Mouse (Mus musculus) 416B (cell line): ENCODE measurements around the gene Pgbd5.
"Not testable (repeated sequence)": the region's sequence is repeated elsewhere in the genome, so short reads cannot be mapped to it uniquely, and the experiment has no call there.

Experiments used
- DNase-seq: peaks from one replicate; pipeline ENCODE4 v3.0.0; 2011; ENCODE audit warnings: low read depth

Gene Pgbd5

DNA sequence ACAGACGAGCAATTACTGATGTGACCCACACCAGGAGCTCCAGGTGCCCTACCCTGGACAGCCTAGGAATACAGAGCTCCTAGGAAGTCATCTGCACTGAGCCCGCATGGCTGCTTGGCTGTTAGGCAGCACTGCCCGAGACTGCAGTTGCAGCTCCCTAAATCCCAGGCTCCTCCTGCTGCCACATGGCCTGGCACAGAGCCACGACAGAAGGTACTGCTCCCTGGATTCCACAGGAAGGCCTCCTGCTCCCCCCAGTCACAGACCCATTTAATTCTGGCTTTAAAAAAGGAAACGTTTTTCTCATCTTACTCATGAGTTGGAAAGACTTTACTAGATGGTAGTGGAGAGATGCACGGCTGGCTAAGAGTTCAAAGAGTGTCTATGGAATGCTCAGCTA lies 10.0 kb downstream of the Pgbd5 start:
- DNase-seq, result no peak

GRCm38 (mm10) chr8:124428721-124429120 lies 10.7 kb downstream of the Pgbd5 start:
- DNase-seq, result not testable (repeated sequence)

DNA sequence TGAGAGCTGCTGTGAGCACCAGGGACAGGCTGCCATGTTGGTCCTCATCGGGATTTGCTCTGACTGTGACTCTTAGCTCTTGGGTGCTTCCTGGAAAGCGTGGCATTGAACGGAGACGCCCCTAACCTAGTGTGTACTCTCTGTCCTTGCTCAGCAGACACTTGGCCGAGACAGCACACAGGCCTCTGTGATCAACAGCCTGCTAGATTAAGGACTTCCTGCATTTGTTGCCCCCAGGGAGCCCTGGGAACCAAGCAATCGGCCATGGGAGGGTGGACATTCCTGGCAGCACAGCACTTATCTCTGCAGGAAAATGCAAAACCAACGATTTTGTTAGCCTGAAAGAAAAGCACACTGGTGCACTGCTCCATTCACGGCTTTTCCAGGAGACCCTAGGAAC lies 18.0 kb downstream of the Pgbd5 start:
- no peak for DNase-seq

DNA sequence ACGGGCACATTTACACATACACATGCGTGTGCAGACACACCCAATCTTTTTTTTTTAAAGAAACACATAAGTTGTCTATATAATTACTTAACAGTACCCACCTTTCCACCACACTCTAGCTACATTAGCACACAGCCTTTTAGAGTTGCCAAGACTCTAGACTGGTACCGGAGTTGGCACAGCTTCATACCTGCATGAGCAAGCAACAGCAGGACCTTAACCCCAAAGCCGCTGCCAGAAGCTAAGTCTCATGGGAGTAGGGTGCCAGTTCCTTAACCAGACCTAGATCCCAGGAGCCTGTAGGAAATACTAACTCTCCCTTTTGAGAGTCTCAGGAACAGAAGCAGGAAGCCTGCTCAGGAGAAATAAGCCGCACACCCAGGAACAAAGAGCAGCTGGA lies 20.5 kb downstream of the Pgbd5 start:
- DNase-seq, result no peak

DNA sequence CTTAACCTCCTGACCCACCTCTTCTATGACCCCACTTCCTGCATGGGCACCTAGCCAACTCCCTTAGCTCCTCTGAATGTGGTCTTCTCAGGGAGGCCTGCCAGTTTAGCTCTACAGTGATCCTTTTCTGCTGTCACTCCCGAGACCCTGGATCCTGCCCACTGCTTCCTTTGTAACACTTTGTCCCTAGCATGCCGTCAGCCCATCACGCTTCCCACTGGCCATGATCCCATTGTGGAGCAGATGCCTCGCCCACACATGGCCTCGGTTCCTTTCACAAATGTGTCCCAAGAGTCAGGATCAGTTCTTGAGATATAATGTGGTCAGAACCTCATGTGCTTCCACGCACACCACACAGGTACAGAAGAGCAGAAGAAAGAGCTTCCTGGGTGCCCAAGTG lies 21.3 kb downstream of the Pgbd5 start:
- peak; percentile 39 for DNase-seq

- DNase-seq, result no peak
These were observed 22.8 kb downstream of the Pgbd5 start for GRCm38 (mm10) chr8:124416646-124417045.

DNA sequence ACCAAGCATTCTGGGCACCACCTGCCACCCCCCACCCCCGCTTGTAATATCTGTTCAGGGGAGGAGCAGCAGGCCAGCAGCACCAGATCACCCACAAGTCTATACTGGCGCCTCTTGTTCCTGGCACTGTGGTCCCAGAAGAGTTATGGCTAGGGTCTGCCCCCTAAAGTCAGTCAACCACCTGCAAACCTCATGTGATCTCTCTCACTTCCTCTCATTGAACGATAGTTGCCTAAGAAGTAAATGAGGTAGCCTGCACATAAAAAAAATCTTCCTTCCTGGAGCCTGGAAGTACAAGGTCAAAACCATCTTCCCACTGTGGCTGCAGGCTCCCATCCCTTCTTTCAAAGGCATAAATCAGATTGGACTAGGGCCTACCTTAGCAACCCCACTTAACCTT lies 23.7 kb downstream of the Pgbd5 start:
- DNase-seq, result no peak

DNA sequence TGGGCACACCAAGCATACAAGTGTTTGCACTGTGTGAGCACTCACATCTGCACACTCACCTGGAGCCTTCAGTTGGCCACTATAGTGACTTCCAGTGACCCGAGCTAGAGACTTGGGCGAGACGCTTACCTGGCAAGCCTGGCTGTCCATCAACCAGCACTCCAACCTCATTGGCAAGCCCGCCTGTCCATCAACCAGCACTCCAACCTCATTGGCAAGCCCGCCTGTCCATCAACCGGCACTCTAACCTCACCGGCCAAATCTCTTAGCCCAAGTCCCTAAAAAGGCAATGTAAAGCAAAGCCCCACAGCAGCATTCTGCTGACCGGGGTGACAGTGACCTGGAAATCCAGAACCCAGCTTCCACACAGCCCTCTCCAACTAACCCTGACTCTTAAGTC lies 24.5 kb downstream of the Pgbd5 start:
- peak; percentile 10 for DNase-seq

- DNase-seq, result no peak
These were observed 26.1 kb downstream of the Pgbd5 start for GRCm38 (mm10) chr8:124413244-124413965.

DNA sequence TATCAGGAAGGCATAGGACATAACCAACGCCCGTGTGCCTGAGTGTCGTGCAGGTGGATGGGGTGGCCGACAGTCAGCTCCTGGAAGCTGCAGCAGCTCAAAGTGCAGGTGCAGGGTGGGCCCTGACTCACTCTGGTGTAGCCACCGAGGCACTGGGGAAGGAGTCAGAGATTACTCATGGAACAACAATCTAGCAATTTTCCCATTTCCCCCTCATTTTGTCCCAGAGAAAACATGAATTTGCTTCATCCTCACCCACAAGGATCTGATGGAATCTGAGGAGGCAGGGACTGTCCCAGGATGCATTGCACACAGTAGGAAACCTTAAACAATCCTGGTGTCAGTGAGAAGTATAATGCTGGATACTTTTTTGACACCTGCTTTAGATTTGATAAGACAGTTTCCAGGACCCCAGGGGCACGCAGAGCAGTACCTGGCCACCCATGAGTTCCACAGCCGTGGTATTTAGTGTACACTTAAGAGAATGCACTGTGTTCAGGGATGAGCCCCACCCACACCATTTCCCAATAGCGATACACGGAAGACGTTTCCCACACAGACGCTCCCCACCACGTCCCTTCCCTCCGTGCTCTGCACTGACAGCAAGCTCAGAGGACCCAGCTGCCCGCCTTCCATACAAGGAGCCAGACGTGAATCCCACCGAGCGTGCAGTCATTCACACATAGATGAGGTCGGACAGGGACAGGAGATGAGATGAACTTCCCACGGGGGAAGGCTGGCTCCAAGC lies 26.8 kb downstream of the Pgbd5 start:
- no peak for DNase-seq

GRCm38 (mm10) chr8:124404471-124405260 lies 34.8 kb downstream of the Pgbd5 start:
- no peak for DNase-seq

- peak; percentile 48 for DNase-seq
These were observed 35.6 kb downstream of the Pgbd5 start for GRCm38 (mm10) chr8:124403876-124404275.

DNA sequence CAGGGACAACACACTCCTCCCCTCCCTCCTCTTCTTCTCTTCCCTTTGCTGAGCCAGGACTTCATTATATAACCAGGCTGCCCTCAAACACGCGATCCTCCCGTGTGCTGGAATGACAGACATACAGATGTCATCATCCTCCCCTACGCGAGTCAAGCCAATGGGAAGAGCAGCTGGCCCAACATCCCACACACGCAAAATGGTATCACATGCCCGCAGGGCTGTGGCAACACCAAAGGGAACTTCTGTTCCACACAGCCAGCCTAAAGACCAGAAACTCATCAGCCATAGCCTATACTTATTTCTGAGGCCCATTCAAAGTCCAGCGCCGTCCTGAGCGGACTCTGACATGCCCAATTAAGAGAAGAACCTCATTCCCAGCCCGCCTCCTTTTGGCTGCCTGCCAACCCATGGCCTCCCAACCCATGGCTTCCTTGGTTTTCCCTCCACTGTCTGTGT lies 40.0 kb downstream of the Pgbd5 start:
- DNase-seq, result no peak

- DNase-seq, result peak; percentile 74
These were observed 40.5 kb downstream of the Pgbd5 start for GRCm38 (mm10) chr8:124398843-124399402.

GRCm38 (mm10) chr8:124397321-124398065 lies 42.0 kb downstream of the Pgbd5 start:
- no peak for DNase-seq

DNA sequence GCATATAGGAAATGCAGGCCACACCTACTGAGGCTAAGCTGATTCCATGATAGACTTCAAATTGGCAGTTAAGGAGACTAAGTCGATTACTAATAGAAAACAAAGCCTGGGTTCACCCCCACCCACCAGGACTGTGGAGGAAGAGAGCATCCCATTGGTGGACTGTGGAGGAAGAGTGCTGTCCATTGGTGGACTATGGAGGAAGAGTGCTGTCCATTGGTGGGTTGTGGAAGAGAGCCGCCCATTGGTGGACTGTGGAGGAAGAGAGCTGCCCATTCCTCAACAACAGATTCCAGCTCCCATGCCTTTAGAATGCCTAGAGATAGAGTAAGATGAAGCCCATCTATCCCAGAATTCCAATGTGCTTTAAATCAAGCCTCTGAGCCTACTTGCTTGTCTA lies 42.9 kb downstream of the Pgbd5 start:
- DNase-seq, result no peak

GRCm38 (mm10) chr8:124395392-124395791 lies 44.1 kb downstream of the Pgbd5 start:
- no peak for DNase-seq

DNA sequence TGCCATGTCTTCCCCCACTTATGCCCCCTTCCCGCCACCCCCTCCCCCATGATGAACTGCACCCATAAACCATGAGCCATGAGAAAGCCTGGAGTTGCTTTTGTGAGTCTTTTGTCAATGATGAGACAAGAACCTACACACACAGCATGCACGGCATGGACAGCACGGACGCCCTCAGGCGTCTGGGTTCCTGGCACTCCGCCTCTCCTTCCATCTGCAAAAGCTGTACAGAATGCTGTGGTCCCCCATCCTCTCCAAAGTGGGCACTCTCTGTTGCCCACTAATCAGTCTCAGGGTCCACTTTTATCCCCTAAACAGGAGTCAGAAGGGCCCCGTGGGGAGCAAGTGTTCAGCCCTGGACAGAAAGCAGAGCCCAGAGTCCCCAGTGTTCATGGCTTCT lies 44.5 kb downstream of the Pgbd5 start:
- DNase-seq, result no peak

- DNase-seq, result peak; percentile 27
These were observed 45.5 kb downstream of the Pgbd5 start for GRCm38 (mm10) chr8:124393927-124394326.

DNA sequence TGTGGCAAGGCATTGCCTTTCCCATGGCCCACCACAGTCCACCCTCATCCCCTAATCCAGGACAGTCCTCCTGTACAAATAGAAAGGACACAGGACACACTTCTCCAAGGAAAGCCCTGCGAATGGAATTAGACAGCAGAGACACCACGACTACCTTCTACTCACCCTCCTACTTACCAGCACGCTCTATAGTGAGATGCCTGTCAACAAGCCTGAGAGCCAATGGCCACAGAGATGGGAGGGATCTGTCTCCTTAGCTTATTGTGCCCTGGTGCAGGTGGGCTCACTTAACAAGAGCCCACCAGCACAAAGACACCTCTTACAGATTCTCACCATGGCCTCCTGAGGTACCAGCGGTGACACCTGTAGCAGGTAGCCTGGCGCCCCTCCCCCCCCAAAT lies 46.4 kb downstream of the Pgbd5 start:
- no peak for DNase-seq

DNA sequence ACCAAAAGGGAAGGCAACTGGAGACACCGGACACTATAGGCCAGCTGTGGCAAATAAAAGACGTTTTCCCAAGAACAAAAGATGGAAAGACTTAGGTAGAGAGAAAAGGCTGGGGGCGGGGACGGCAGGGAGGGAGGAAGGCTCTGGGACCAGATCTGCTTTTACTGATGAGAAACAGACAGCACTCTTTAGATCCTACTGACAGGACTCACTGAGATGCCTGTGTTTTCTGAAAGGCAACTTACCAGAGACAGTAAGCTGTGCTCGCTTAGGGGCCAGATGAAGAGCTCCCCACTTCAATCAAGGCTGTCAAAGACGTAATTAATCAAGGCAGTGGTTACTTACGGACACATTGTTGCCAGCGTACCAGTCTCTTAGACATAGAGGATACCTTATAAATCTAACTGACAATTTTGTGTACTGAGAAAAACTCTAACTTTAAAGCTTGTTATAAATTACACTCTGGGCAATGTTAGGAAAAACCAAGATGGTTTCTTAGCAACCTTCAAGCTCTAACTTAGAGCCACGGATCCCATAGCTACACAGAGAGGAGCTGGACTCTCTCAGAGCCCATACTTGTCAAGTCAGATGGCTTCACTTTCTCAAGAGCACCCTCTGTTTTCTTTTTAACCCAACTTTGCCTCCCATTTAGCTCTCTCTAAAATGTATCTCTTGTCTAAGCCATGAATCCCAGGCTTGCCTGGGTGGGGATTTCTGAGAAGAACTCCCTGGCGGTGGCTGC lies 47.0 kb downstream of the Pgbd5 start:
- no peak for DNase-seq
